Mouse (Mus musculus) liver, embryonic 18 days (tissue): ENCODE data around the gene Gpkow. TPM values are rescaled to one million over a fixed set of nuclear protein-coding genes. Genes with fewer than 3 reads are reported as not detected.

Source experiments
- polyA plus RNA-seq: library from polyadenylated mRNA; depleted of rRNA; stranded (reverse); fragments of >200 nt; gene quantifications from 2 replicates; pipeline ENCODE4 v1.2.3, GENCODE M21; 2012; rRNA removed

The Gpkow gene
- polyA plus RNA-seq, result 6.4 and 6.9 TPM in 2 replicates

DNA sequence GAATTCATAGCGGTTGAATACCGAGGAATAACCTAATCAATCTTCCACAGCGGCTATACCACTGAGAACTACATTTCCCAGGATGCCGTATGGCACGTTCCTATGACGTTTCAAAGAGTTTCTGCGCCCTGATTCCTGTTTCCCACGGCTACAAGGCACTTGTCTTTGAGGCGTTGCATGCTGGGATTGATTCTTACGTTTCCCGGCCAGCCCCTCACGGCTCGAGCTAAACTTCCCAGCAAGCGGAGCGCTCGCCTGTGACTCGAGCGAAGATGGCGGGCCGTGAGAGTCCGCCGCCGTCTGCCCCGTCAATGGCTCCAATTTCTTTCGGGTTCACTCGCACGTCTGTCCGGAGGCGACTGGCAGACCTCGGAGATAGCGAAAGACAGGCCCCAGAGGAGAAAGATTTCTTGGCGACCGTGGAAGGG lies at the start of gene Gpkow:
Gpkow (plus strand) TSS at position 178 of the 428 bp plus-strand sequence.

DNA sequence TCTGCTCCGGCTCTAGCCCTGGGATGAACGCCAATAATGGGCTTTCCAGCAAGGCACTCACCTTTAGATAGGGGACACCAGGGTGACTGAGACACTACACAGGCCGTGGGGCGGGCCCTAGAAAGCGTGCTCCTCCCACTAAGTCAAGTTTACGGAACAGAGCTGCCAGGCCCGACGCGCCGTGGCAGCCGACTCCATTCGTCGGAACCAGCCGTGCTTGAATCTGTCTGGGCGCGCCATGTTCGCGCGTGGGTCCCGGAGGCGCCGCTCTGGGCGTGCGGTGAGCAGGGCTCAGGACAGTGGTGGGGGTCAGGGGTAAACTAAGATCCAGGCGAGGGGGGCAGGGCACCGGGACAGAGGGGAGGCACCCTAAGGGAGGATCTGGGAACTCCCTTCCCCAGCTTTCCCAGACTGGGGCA lies 39.7 kb upstream of the Gpkow start, which contains the start of gene Prickle3:
Prickle3 (plus strand) TSS at position 40 of the 419 bp plus-strand sequence.

DNA sequence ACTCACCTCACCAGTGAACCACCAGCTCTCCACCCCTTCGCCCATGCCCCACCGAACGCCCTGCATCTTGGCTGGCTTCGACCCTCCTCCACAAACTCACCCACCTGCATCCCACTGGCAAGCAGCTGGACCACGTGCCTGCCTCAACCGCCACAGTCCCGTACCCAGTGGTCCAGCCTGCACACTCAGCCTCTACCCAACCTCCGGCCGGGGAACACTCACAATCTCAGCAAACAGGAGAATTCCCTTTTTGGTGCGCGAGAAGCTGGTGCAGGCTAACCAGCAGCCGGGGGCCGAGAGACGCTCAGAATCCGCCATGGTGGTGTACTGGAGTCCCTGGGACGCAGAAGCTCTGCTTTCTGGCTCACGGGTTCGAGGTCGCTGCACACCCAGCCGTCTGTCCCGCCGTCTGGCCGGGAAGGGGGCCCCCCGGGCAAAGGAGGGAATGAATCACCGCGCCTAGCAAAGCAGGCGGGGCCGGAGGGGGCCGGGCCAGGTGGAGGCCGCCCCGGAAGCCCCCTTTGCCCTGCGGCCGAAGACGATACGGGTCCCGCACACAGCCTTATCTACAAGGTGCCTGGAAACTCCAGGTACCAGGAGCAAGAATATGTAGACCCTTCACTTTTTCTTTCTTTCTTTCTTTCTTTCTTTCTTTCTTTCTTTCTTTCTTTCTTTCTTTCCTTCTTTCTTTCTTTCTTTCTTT lies 25.9 kb upstream of the Gpkow start, which contains the start of gene Plp2:
Plp2 (minus strand) TSS at position 470 of the 703 bp plus-strand sequence.

GRCm38 (mm10) chrX:7680864-7681263 lies 16.1 kb upstream of the Gpkow start, which contains the start of gene Magix:
TSS of gene Magix (minus strand) at chrX:7681251.

GRCm38 (mm10) chrX:7714135-7714899 lies 17.4 kb downstream of the Gpkow start, which contains the start of gene Wdr45:
TSS of gene Wdr45 (plus strand) at chrX:7714333.

GRCm38 (mm10) chrX:7721514-7722281 lies 24.8 kb downstream of the Gpkow start, which contains the start of gene Gm45208:
TSS of gene Gm45208 (plus strand) at chrX:7722245.

GRCm38 (mm10) chrX:7728215-7728921 lies 31.4 kb downstream of the Gpkow start, which contains the start of gene Praf2:
TSS of gene Praf2 (plus strand) at chrX:7728439.

GRCm38 (mm10) chrX:7750432-7751116 lies 53.6 kb downstream of the Gpkow start, which contains the start of gene Ccdc120:
TSS of gene Ccdc120 (minus strand) at chrX:7750905.

Other genes with a start within 250 kb of the Gpkow start
- gene Foxp3, start 123.5 kb upstream of the Gpkow start, polyA plus RNA-seq, result not detected in 2 replicates
- 0.46 and 0.56 TPM in 2 replicates for gene Ppp1r3f, start 122.8 kb upstream of the Gpkow start, polyA plus RNA-seq
- gene Ccdc22, start 91.6 kb upstream of the Gpkow start, polyA plus RNA-seq, result 6.9 and 7.6 TPM in 2 replicates
- 0.05 and 0.06 TPM in 2 replicates for gene Cacna1f, start 90.0 kb upstream of the Gpkow start, polyA plus RNA-seq
- 0.23 and 0.28 TPM in 2 replicates for gene Syp, start 58.7 kb upstream of the Gpkow start, polyA plus RNA-seq
- 2.9 and 3.9 TPM in 2 replicates for gene Prickle3, start 39.9 kb upstream of the Gpkow start, polyA plus RNA-seq
- 37.9 and 40.3 TPM in 2 replicates for gene Plp2, start 25.7 kb upstream of the Gpkow start, polyA plus RNA-seq
- gene Magix, start 15.9 kb upstream of the Gpkow start, polyA plus RNA-seq, result 0.44 and 0.87 TPM in 2 replicates
- gene Wdr45, start 17.2 kb downstream of the Gpkow start, polyA plus RNA-seq, result 19.9 and 21.9 TPM in 2 replicates
- 0.05 TPM in 1 of 2 replicates, not detected in the other for gene Gm45208, start 25.1 kb downstream of the Gpkow start, polyA plus RNA-seq
- 3.3 and 4.0 TPM in 2 replicates for gene Praf2, start 31.3 kb downstream of the Gpkow start, polyA plus RNA-seq
- gene Ccdc120, start 53.8 kb downstream of the Gpkow start, polyA plus RNA-seq, result 2.8 and 3.8 TPM in 2 replicates
- 5.0 and 5.3 TPM in 2 replicates for gene Tfe3, start 65.4 kb downstream of the Gpkow start, polyA plus RNA-seq
- gene Gripap1, start 92.6 kb downstream of the Gpkow start, polyA plus RNA-seq, result 24.9 and 29.9 TPM in 2 replicates
- 0.28 and 0.29 TPM in 2 replicates for gene Kcnd1, start 125.2 kb downstream of the Gpkow start, polyA plus RNA-seq
- gene Otud5, start 144.2 kb downstream of the Gpkow start, polyA plus RNA-seq, result 24.6 and 26.4 TPM in 2 replicates
- 2.5 and 2.7 TPM in 2 replicates for gene Pim2, start 181.1 kb downstream of the Gpkow start, polyA plus RNA-seq
- gene Slc35a2, start 186.9 kb downstream of the Gpkow start, polyA plus RNA-seq, result 14.2 and 16.2 TPM in 2 replicates
- 36.0 and 38.7 TPM in 2 replicates for gene Pqbp1, start 202.1 kb downstream of the Gpkow start, polyA plus RNA-seq
- 22.3 and 23.0 TPM in 2 replicates for gene Timm17b, start 202.2 kb downstream of the Gpkow start, polyA plus RNA-seq
- not detected in 2 replicates for gene Gm10491, start 210.7 kb downstream of the Gpkow start, polyA plus RNA-seq
- gene Gm10490, start 212.4 kb downstream of the Gpkow start, polyA plus RNA-seq, result not detected in 2 replicates
- 0.01 TPM in 2 replicates for gene Pcsk1n, start 222.7 kb downstream of the Gpkow start, polyA plus RNA-seq
- not detected in 2 replicates for gene Eras, start 231.5 kb downstream of the Gpkow start, polyA plus RNA-seq